Mouse (Mus musculus) midbrain, embryonic 12.5 days (tissue): ENCODE results near the gene Mark1. TPM values are rescaled to one million over a fixed set of nuclear protein-coding genes. Genes with fewer than 3 reads are reported as not detected.

Experiments
- ATAC-seq: fragments of 200-750 bp; cut with Nextera tagmentation; 2 replicates; pipeline ENCODE4 v1.8.0; 2017; ENCODE audit warnings: low read depth, moderate TSS enrichment, moderate library complexity; ENCODE audit not compliant: low FRiP score
- H3K27ac ChIP-seq: fragments of 300-500 bp; sonication (generic); replicated peaks from 2 replicates; pipeline ENCODE4 v1.5.1; 2016; ENCODE audit warnings: mild to moderate bottlenecking
- H3K27me3 ChIP-seq: fragments of 300-500 bp; sonication (generic); 2 replicates; pipeline ENCODE4 v1.6.1; 2016; ENCODE audit warnings: mild to moderate bottlenecking
- H3K36me3 ChIP-seq: fragments of 300-500 bp; sonication (generic); 2 replicates; pipeline ENCODE4 v1.6.1; 2016
- H3K4me1 ChIP-seq: fragments of 300-500 bp; sonication (generic); 2 replicates; pipeline ENCODE4 v1.6.1; 2016
- H3K4me2 ChIP-seq: fragments of 300-500 bp; sonication (generic); replicated peaks from 2 replicates; pipeline ENCODE4 v1.6.1; 2016; ENCODE audit warnings: mild to moderate bottlenecking, moderate library complexity
- H3K4me3 ChIP-seq: fragments of 300-500 bp; sonication (generic); 2 replicates; pipeline ENCODE4 v1.5.1; 2016; ENCODE audit warnings: mild to moderate bottlenecking
- H3K9ac ChIP-seq: fragments of 300-500 bp; sonication (generic); replicated peaks from 2 replicates; pipeline ENCODE4 v1.6.1; 2016; ENCODE audit warnings: mild to moderate bottlenecking, moderate library complexity
- H3K9me3 ChIP-seq: fragments of 300-500 bp; sonication (generic); 2 replicates; pipeline ENCODE4 v1.6.1; 2016; ENCODE audit warnings: mild to moderate bottlenecking
- WGBS: fragments of 180-500 bp; shearing (Covaris S2); methylation state at CpG from one replicate; pipeline ENCODE4 v1.1.7; 2016; 5-methylcytosine and 5-hydroxymethylcytosine counted together
- polyA plus RNA-seq: library from polyadenylated mRNA; unstranded; fragments of >200 nt; fragmentation: Nextera tagmentation; extraction: Ambion mirVana; gene quantifications from 2 replicates; pipeline ENCODE4 v1.2.1, GENCODE M21; 2016

The Mark1 gene
- polyA plus RNA-seq = 7.4 and 7.9 TPM in 2 replicates

- Histone ChIP-seq H3K4me3 (peak within 1 kb of the TSS; percentile 92), H3K9ac (peak within 1 kb of the TSS; percentile 97), H3K4me2 (peak within 1 kb of the TSS; percentile 79), H3K36me3 (no peaks in the 10 kb centered on the region), H3K27ac (peak within 1 kb of the TSS; percentile 86), H3K4me1 (peaks cover 34% of the 10 kb centered on the region), H3K27me3 (peaks cover 5% of the 10 kb centered on the region; the same call in 1 of the 2 replicates), H3K9me3 (no peaks in the 10 kb centered on the region)
- WGBS = 2% methylated on average over 48 of the region's 88 CpGs
- peak; percentile 68 for ATAC-seq
Observed at GRCm38 (mm10) chr1:184999071-184999750, at the start of gene Mark1. Gene Mark1 (minus strand): TSS chr1:184999570.

GRCm38 (mm10) chr1:185047516-185048247 lies 48.3 kb upstream of the Mark1 start:
- no peak overlapping the region for H3K27ac ChIP-seq
- H3K36me3 ChIP-seq = no peaks in the 10 kb centered on the region
- no peak overlapping the region for H3K4me3 ChIP-seq
- H3K4me1 ChIP-seq = no peaks in the 10 kb centered on the region
- 79% methylated on average over 12 of the region's 12 CpGs for WGBS
- no peak overlapping the region for H3K9ac ChIP-seq
- H3K27me3 ChIP-seq = no peaks in the 10 kb centered on the region
- H3K4me2 ChIP-seq = no peak overlapping the region
- no peaks in the 10 kb centered on the region for H3K9me3 ChIP-seq
- ATAC-seq = no peak

- Histone ChIP-seq H3K4me2 (no peak overlapping the region), H3K4me1 (no peaks in the 10 kb centered on the region), H3K27me3 (no peaks in the 10 kb centered on the region), H3K9ac (no peak overlapping the region), H3K27ac (no peak overlapping the region), H3K9me3 (no peaks in the 10 kb centered on the region), H3K4me3 (no peak overlapping the region), H3K36me3 (no peaks in the 10 kb centered on the region)
- no peak for ATAC-seq
- WGBS = 87% methylated on average over 8 of the region's 8 CpGs
Observed at GRCm38 (mm10) chr1:185046513-185046912, 47.1 kb upstream of the Mark1 start.

GRCm38 (mm10) chr1:185038183-185038686 lies 38.9 kb upstream of the Mark1 start:
- no peak for ATAC-seq

GRCm38 (mm10) chr1:185030565-185030964 lies 31.2 kb upstream of the Mark1 start:
- Histone ChIP-seq H3K4me2 (no peak overlapping the region), H3K9ac (no peak overlapping the region), H3K9me3 (no peaks in the 10 kb centered on the region), H3K4me1 (no peaks in the 10 kb centered on the region; the same call in 1 of the 2 replicates), H3K4me3 (no peak overlapping the region), H3K27ac (no peak overlapping the region), H3K27me3 (no peaks in the 10 kb centered on the region), H3K36me3 (no peaks in the 10 kb centered on the region)
- 88% methylated on average over 10 of the region's 10 CpGs for WGBS
- ATAC-seq = no peak

More at GRCm38 (mm10) chr1:185038183-185038686, 38.9 kb upstream of the Mark1 start:
- Histone ChIP-seq H3K9me3 (no peaks in the 10 kb centered on the region), H3K27ac (no peak overlapping the region), H3K9ac (no peak overlapping the region), H3K4me3 (no peak overlapping the region), H3K4me2 (no peak overlapping the region), H3K27me3 (no peaks in the 10 kb centered on the region), H3K4me1 (no peaks in the 10 kb centered on the region), H3K36me3 (no peaks in the 10 kb centered on the region)
- 73% methylated on average over 7 of the region's 7 CpGs for WGBS

- peaks cover 3% of the 10 kb centered on the region for H3K4me1 ChIP-seq
- H3K4me2 ChIP-seq = no peak overlapping the region
- H3K9ac ChIP-seq = no peak overlapping the region
- peak; percentile 60; the same call in 1 of the 2 replicates for ATAC-seq
- H3K9me3 ChIP-seq = no peaks in the 10 kb centered on the region
- 72% methylated on average over 13 of the region's 13 CpGs for WGBS
- H3K4me3 ChIP-seq = no peak overlapping the region
- no peaks in the 10 kb centered on the region for H3K27me3 ChIP-seq
- peak overlapping the region; percentile 72 for H3K27ac ChIP-seq
- H3K36me3 ChIP-seq = no peaks in the 10 kb centered on the region
Observed at GRCm38 (mm10) chr1:185020429-185021168, 21.2 kb upstream of the Mark1 start.

- Histone ChIP-seq H3K27ac (no peak overlapping the region), H3K9me3 (no peaks in the 10 kb centered on the region), H3K27me3 (no peaks in the 10 kb centered on the region), H3K9ac (no peak overlapping the region), H3K36me3 (no peaks in the 10 kb centered on the region), H3K4me1 (no peaks in the 10 kb centered on the region), H3K4me3 (no peak overlapping the region), H3K4me2 (no peak overlapping the region)
- WGBS = 89% methylated on average over 3 of the region's 3 CpGs
- no peak for ATAC-seq
Observed at GRCm38 (mm10) chr1:185012566-185012965, 13.2 kb upstream of the Mark1 start.

- Histone ChIP-seq H3K27ac (no peak overlapping the region), H3K27me3 (no peaks in the 10 kb centered on the region), H3K36me3 (no peaks in the 10 kb centered on the region), H3K9me3 (no peaks in the 10 kb centered on the region), H3K4me2 (no peak overlapping the region), H3K9ac (no peak overlapping the region), H3K4me1 (no peaks in the 10 kb centered on the region), H3K4me3 (no peak overlapping the region)
- 84% methylated on average over 5 of the region's 5 CpGs for WGBS
- ATAC-seq = no peak
Observed at GRCm38 (mm10) chr1:185007066-185007465, 7.7 kb upstream of the Mark1 start.

GRCm38 (mm10) chr1:184999780-185000599 lies 620 bp upstream of the Mark1 start:
- peak overlapping the region; percentile 97 for H3K9ac ChIP-seq
- peak overlapping the region; percentile 78 for H3K27ac ChIP-seq
- no peaks in the 10 kb centered on the region for H3K9me3 ChIP-seq
- H3K4me3 ChIP-seq = peak overlapping the region; percentile 92
- ATAC-seq = peak; percentile 84
- 1% methylated on average over 33 of the region's 65 CpGs for WGBS
- H3K4me2 ChIP-seq = peak overlapping the region; percentile 79
- H3K4me1 ChIP-seq = peaks cover 31% of the 10 kb centered on the region
- H3K27me3 ChIP-seq = peaks cover 5% of the 10 kb centered on the region; the same call in 1 of the 2 replicates
- H3K36me3 ChIP-seq = no peaks in the 10 kb centered on the region

- peak overlapping the region; percentile 97 for H3K9ac ChIP-seq
- 14% methylated on average over 2 of the region's 2 CpGs for WGBS
- H3K27ac ChIP-seq = peak overlapping the region; percentile 86
- peak overlapping the region; percentile 79 for H3K4me2 ChIP-seq
- no peaks in the 10 kb centered on the region for H3K36me3 ChIP-seq
- H3K9me3 ChIP-seq = no peaks in the 10 kb centered on the region
- ATAC-seq = peak; percentile 16
- H3K4me3 ChIP-seq = peak overlapping the region; percentile 92
- H3K4me1 ChIP-seq = peaks cover 39% of the 10 kb centered on the region
- peaks cover 5% of the 10 kb centered on the region; the same call in 1 of the 2 replicates for H3K27me3 ChIP-seq
Observed at GRCm38 (mm10) chr1:184998631-184999030, 739 bp downstream of the Mark1 start.

GRCm38 (mm10) chr1:184998161-184998560 lies 1.2 kb downstream of the Mark1 start:
- H3K4me3 ChIP-seq = peak overlapping the region; percentile 92
- H3K9ac ChIP-seq = peak overlapping the region; percentile 45
- peaks cover 40% of the 10 kb centered on the region for H3K4me1 ChIP-seq
- no peak overlapping the region for H3K27ac ChIP-seq
- H3K4me2 ChIP-seq = peak overlapping the region; percentile 79
- no peaks in the 10 kb centered on the region for H3K36me3 ChIP-seq
- peaks cover 5% of the 10 kb centered on the region; the same call in 1 of the 2 replicates for H3K27me3 ChIP-seq
- ATAC-seq = no peak
- 34% methylated on average over 9 of the region's 9 CpGs for WGBS
- no peaks in the 10 kb centered on the region for H3K9me3 ChIP-seq
